Mouse (Mus musculus): Measurements from ENCODE around the gene Nup214.

DNA sequence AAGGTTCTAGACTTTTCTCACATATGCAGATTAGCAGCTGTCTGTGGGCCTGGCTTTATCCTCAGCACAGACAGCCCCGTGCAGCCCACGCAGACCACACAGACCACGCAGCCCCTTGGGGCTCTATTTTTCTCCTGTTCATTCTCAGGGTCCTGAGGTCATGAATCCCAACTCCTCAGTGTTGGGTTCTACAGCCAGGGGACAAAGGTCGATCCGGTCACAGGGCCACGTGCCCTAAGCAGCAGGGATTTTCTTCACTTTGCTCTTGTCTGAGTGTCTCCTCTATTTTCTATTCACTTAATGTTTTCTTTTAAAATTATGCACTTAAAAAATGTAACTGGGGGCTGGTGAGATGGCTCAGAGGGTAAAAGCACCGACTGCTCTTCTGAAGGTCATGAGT is 101.1 kb downstream of the Nup214 start:
- TF ChIP-seq MAFK (IDR thresholded peaks at IDR 0.05; ENCODE audit: insufficient read depth, low read depth, low read length) (no peak), ZNF384 (IDR thresholded peaks at IDR 0.05; ENCODE audit: low read depth, low read length) (no peak), ZC3H11A (IDR thresholded peaks at IDR 0.05; ENCODE audit: borderline replicate concordance, low read depth, low read length) (no peak), CHD2 (IDR thresholded peaks at IDR 0.05; ENCODE audit: low read depth, low read length) (no peak)

Data from ES-E14 (cell line).